Mouse (Mus musculus) CD4-positive, CD25-positive, alpha-beta regulatory T cell, adult 2 months (primary cell): ENCODE results near the gene Clec4n.
"Not testable (repeated sequence)": the region's sequence is repeated elsewhere in the genome, so short reads cannot be mapped to it uniquely, and the experiment has no call there.

Experiments
- DNase-seq: peaks from one replicate; pipeline ENCODE4 v3.0.0-alpha.2; 2012; ENCODE audit warnings: low read depth, low spot score

The Clec4n gene

DNA sequence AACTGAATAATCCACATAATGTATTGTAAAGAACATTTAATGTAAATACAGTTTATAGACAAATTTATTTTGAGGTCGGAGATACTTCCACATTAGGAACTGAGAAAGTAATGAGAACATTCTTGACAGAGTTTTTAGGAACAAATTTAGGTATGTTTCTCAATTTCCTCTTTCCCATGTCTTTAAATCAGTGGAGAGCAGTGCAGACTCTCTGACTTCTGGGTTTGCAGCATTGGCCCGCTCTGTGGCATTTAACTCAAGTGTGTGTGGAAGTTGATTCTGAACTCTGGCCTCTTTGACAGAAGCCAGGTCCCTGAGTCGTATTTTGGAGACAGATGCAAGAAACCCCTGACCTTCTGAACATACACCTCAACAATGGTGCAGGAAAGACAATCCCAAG, at the start of gene Clec4n:
Clec4n (plus strand) TSS at position 200 of the 400 bp plus-strand sequence.
- no peak for DNase-seq

DNA sequence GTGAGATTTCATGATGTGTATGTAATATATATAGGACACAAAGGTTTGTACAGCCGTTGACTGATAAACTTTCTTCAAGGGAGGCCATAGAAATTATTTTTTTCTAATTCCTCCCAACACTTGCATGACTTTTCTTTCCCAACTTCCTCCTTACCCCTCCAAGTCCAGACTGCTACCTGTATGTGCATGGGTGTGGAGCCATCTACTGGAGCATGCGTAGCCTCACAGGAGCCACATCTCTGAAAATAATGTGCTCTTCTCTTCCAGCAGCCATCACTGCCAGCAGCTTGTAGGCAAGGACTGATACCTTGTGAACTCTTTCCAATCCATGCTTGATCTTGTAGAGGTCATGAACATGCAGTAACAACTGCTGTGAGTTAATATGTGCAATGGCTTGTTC, 44.8 kb upstream of the Clec4n start:
- DNase-seq = not testable (repeated sequence)

DNA sequence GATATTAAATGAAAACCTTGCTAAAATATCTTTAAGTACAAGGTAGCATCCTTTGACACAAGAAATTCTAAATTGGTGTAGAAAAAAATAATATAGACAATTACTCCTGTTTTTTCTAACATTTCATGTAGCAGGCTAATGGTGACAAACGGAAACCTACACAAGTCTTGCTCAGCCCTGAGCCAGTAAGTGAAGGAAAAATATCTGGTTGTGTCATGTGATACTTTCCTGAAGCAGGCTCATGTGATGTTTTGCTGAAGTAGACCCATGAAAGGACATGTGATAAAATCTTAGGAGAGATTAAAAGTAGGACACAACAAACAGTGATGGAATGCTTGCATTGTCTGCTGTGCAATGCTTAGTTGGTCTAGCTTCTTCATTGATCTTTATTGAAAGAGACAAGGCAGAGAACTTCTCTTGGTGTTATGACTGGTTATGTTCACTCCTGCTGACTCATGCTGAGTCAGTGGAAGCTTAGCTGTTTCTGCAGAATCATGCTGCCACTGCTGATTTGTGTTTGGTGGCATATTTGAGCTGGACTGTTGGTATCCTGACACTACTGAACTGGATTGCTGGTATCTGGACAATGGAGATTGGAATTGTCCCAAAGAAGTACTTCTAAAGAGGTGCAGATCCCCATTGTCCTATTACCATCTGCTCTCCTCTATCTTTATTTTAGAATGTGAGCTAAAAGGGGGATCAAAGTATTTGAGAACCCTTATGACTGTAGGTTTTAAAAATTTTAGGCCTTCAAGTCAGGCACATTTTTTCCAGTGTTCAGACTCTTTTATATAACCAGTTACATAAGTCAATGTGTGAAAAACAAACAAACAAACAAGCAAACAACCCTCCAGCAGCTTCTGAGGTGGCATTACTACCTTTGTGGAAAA, 22.2 kb upstream of the Clec4n start:
- no peak for DNase-seq

DNA sequence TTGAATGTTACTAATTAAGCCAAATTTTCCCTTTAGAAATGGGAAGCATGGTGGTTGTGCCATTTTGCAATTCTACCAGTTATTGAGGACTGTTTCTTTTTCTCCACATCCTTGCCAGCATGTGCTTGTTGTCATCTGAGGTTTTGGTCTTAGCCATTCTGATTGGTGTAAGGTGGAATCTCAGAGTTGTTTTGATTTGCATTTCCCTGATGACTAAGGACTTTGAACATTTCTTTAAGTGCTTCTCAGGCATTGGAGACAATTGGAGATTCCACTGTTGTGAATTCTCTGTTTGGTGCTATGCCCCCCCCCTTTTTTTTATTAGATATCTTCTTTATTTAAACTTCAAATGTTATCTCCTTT, 21.6 kb upstream of the Clec4n start:
- DNase-seq = not testable (repeated sequence)

DNA sequence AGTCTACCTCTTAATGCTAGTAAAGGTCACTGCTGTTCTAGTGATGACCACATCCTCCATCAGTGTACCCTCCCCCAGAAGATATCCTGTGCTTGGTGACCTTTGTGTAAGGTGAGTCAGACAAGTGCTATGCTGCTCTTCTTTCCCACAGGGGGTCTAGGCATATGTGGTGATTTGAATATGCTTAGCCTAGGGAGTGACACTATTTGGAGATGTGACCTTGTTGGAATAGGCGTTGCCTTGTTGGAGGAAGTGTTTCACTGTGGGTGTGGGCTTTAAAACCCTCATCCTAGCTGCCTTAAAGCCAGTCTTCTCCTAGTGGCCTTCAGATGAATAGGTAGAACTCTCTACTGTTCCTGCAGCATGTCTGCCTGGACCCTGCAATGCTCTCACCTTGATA, 17.9 kb upstream of the Clec4n start:
- no peak for DNase-seq

DNA sequence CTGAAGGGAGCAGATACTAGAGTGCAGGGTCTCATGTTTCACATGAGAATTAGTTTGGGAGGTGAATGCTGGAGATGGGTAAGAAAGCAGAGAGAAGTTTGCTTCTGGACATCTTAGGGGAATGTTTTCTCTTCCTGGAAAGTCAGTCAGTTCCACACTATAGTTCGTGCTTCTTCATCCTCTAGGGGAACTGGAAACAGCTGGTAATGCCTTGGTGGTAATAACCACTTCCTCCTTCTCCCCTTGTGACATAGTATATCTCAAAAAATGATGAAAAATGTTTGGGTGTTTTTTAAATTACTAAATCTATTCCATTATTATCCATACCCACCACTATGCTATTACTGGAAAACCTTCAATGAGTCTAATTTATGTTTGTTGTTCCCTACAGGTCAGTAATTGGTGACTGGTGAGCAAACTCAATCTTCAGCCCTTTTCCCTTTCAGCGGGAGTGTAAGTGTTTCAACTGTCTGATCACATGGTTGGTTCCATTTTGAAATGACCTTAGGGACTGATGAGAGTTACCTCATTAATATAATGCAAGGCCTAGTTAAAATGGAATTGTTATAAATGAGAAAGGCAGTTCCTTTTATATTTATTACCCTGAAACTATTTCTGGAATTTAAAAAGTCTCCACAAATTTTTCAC, 2.0 kb upstream of the Clec4n start:
- DNase-seq = no peak

DNA sequence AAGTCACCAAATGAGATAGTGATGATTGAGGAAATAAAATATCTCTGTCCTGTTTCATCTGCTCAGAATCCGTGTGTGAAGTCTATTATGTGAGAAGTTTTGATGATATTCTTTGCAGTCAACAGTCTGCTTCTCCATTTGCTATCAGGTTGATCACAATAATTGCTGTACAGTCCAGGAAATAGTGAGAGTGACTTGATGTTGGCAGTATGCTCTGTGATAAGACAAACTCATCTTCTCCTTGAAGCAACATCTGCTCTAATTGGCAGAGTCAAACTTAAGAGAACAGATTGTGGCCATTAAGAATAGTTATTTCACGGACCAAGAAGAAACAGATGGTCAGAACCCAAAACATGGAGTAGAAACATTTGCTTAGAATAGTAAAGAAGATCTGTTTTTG, 1.5 kb downstream of the Clec4n start:
- DNase-seq = no peak

DNA sequence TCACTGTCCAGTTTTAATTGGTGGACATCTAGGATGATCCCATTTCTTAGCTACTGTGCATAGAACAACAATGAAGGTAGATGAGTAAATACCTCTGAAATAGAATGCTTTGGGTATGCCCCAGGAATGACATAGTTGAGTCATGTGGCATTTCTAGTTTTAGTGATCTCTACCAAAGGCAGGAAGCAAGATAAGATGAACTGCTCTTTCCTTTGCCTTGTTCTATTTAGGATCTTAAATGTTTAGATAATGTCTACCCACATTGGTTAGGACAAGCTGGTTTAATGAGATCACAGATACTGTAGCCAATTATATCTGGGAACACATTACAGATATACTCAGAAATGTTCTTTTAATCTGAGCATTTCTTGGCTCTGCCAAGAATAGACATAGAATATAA, 7.9 kb downstream of the Clec4n start:
- no peak for DNase-seq

DNA sequence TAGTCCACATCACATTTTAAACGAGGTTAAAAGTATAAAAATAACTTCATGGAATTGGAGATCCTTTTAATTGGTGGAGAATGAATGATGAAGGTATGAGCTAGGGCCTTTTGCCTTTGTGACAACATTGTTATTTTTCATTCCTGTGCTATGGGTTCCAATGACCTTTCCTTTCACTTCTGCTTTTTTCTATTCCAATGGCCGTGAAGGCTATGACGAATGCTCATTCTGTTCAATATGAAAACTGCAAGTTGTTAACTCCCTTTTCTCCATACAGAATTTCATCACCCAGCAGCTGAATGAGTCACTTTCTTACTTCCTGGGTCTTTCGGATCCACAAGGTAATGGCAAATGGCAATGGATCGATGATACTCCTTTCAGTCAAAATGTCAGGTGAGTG, 14.6 kb downstream of the Clec4n start:
- no peak for DNase-seq

DNA sequence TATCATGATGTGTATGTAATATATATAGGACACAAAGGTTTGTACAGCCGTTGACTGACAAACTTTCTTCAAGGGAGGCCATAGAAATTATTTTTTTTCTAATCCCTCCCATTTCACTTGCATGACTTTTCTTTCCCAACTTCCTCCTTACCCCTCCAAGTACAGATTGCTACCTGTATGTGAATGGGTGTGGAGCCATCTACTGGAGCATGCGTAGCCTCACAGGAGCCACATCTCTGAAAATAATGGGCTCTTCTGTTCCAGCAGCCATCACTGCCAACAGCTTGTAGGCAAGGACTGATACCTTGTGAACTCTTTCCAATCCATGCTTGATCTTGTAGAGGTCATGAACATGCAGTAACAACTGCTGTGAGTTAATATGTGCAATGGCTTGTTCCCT, 19.2 kb downstream of the Clec4n start:
- DNase-seq = not testable (repeated sequence)

DNA sequence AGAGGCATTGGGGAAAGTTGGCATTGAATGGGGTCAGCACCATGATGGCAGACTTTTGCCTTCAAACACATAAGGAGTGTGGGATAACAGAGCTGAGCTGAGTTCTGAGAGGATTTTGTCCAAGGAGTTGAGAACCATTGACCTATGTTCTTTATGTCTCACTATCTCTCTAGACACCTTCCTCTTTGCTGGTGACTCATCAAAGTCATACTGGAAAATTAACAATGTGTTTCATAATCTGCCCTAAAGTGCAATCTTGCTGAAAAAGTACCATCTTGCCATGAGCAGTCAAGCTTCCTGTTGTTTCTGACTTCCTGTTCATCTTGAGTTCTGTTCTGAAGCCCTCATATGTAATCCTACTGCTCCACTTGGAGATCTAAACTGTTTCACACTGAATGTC, 23.1 kb downstream of the Clec4n start:
- DNase-seq = no peak

DNA sequence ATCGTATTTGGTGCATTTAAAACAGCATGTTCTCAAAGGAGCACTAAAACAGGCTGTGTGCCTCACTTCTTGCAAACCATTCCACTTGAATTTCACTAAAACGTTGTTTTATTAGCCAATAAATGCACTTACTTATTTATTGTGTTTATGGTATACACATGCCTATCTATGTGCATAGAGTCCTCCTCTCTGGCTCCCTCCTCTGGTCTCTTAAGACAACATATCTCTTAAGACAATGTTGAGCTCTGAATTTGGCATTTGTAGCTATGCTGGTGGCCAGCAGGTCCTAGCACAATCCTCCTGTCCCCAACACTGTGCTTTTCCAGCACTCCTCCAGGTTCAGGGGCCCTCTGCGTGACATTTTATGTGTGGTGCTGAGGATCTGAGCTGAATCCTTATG, 29.3 kb downstream of the Clec4n start:
- no peak for DNase-seq

DNA sequence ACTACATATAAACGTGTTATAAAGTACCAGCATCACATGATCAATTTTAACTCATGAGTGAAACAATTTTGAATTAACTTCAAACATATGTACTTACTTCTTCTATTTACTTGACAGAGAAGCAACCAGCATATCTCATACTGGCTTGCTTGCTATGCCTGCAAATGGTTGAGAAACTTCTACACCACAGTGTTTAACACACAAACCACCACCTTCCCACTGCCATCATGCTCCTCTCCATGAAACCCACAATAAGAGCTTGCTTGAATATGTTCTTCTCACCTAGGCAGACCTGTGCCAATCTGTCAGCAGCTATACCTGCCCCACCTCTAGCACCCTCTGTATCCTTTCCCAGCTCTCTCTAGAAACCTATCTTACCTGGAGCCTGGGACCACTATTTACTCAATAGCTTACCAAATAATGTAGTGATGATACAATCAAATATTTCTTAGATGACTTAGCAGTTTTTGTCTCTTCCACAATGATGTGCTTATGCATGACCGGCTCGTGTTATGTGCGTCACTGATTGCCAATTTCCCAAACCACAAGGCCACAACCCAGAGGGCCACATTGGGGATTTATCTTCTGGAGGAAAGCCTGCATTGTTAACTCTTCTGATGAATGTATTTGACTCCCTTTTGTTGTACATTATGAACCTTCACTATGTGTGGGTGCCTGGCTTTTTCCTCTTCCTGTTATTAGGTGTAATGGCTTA, 30.4 kb downstream of the Clec4n start:
- no peak for DNase-seq

DNA sequence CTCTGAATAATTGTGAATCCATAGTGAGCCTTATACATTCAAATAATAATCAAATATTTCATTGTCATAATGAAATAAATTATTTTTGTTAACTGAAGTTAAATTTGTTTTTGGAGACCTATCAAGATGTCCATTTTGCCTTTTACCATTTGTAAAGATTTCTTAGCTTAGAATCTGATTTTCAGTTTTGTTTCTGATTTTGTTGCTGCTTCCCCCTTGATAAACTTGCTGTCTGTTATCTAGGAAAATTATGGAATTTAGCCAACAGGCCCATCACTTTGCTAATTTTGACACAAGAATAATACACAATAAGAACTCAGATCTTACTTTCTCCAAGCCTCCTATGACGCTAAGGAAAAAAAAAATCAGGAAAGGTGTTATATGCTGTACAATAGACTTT, 31.2 kb downstream of the Clec4n start:
- no peak for DNase-seq

DNA sequence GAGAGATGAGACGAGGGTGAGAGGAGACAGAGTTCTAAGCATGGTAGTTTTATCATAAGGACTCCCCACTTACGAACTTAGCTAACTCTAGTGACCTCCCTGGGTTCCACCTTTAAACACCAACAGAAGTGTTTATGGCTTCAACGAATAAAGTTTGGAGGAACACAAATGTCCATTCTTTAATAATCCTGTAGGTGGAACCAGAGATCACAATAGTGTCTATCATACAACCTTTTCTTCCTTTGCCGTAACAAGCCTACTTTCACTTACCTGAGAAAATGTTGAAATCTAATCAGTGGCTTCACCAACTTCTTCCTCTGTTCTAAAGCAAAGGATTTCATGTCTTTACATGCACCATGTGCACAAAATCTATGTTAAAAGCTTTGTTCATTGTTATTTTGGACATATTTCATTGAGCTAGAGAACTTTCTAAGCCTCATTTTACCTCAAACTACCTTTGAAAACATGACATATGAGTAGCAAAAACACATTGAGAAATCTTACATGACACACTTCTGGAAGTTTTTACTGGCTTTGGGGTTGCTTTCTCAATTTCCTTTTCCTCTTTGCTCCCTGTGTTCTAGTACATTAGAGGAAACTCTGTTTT, 32.0 kb downstream of the Clec4n start, which contains the start of gene Clec4d:
Clec4d (plus strand) TSS at position 557 of the 607 bp plus-strand sequence.
- DNase-seq = no peak

DNA sequence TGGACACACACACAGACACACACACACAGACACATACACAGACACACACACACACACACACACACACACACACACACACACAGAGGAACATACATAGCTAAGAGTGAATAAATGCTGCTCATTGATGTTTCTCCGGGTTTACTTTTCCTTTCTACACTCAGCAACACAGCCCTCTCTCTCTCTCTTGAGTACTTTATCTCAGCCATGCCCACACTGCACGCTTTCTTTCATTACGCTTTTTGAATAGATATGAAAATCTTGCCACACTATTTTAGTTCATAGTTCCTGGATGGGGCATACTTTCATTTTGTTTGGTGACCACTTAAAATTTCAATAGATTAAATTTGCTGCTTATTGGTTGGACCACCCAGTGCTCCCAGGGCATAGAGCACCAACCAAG, 34.6 kb downstream of the Clec4n start:
- no peak for DNase-seq

DNA sequence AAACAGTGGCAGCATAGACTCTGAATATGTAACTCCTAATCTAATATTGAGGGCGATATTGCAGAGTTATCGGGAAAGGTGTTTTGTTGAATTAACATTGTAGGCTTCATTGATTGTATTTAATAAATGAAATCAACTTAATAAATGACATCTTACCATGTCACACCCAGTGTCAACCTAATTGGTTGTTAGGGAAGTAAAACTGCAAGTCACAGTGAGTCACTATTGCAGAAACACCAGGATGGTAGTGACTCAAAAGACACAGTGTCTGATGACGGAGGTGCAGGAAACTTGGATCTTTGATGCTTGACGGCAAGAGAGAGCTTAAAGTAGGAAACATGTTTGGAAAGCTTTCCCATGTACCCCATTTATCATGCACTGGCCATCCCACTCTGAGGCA, 36.2 kb downstream of the Clec4n start:
- no peak for DNase-seq

DNA sequence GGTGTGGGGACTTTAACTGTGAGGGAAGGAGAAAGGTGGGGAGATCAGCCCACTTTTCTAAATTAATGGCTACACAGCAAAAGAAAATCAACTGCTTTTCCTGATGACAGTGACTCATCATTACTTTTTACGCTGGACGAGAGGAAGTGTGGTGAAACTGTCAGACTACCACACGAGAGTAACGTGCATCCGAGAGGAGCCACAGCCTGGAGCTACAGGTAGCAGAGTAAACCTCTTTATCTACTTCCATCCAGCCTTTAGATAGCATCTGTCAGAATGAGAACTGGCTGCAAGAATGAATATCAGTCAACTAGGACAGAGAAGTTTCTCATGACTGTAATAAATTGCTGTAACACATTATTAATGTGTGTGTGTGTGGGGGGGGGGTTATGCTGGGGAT, 37.3 kb downstream of the Clec4n start:
- DNase-seq = no peak

DNA sequence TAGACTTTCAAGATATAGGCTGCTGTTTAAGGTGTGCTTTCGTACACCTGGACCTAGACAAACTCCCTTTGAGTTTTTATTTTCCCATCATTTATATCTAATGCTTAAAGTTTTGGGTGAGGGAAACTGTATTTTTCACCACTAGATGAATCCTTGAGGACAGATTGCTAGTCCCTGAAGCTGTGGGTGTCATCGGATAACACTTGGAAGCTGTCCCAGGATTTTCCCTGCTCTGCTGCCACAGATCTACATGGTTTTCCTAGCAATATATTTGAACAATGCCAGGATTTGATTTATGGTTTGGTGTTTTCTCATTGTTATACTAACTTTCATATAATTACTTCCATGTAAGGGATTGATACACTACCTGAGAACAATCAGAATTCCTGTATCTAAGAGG, 49.8 kb downstream of the Clec4n start:
- no peak for DNase-seq

DNA sequence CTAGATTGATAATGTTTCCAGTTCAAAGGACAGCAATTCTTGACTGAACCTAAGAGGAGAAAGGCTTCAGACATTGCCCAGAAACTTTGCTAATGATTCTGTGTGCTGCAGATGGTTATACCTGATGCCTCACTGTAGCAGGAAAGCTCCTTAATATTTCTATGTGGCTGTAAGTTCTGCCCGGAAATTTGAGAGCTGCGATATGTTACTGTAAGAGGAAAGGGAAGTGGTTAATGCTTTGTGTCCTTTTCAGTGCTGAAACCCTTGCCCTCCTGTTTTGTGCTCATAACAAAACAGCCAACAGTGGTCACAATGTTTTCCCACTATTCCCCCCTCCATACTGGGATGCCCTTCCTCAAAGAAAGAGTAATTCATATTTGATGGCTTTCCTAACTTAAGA, 56.7 kb downstream of the Clec4n start:
- no peak for DNase-seq

DNA sequence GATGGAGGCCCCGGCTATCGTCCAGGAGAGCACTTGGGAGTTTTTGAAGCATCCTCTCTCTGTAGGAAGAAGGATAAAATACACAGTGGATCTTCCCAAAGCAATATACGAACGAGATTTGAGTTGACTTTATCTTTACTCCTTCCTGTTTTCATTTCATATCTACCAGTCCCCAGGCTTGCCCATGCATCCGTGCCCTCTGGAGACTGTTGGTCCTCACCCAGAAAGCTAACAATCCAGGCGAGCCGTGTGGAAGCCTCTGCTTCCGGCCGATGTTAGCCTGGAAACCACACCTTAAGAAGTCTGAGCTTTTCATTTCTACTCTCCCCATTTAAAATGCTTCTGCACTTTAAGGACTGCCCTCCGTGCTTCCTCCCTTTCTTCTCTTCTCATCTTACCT, 59.3 kb downstream of the Clec4n start:
- DNase-seq = no peak

DNA sequence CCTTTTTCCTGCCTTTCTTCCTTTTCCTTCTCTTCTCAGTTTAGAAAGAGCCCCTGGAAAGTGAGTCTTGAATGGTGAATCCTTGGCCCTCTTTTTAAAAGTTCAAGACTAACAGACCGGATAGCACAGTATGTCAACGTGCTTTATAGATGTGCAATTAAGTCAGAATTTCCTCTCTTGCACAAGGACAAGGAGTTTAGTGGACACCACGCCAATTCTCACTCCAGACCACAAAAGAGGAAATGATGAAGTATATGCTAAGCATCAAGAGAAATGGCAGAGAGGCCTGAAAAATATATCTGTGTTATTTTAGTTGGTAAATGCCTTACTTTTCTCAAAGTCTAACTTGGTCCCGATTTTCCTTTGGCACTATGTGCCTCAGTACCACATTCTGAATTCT, 60.1 kb downstream of the Clec4n start, which contains the start of gene Clec4e:
Clec4e (minus strand) TSS at position 118 of the 400 bp plus-strand sequence.
- no peak for DNase-seq
